Mouse (Mus musculus) cerebellum, postnatal 25 days (tissue): ENCODE measurements around the gene Gm9040.
A peak's percentile ranks its signal among the peaks of the same experiment; 100 is the strongest.
"Not testable (repeated sequence)": the region's sequence is repeated elsewhere in the genome, so short reads cannot be mapped to it uniquely, and the experiment has no call there.

Experiments used
- DNase-seq, 2 experiments: peaks; one replicate each; pipeline ENCODE4 v3.0.0; 2021; ENCODE audit warnings: mixed read lengths in 2 of 2

Gene Gm9040

GRCm38 (mm10) chr10:118326869-118327268, at the start of gene Gm9040:
TSS of gene Gm9040 (minus strand) at chr10:118326969.
- DNase-seq: not testable (repeated sequence)

GRCm38 (mm10) chr10:118370443-118370842, 43.7 kb upstream of the Gm9040 start:
- DNase-seq: peak; percentile 78 to 84

- DNase-seq: no peak
Observed at GRCm38 (mm10) chr10:118369518-118369917, 42.7 kb upstream of the Gm9040 start.

- not testable (repeated sequence) for DNase-seq
Observed at GRCm38 (mm10) chr10:118354005-118354404, 27.2 kb upstream of the Gm9040 start, which contains the start of gene Gm9049. TSS of gene Gm9049 (minus strand) at chr10:118354105.

- not testable (repeated sequence) for DNase-seq
Observed at GRCm38 (mm10) chr10:118348579-118348978, 21.8 kb upstream of the Gm9040 start, which contains the start of gene Gm9048. TSS of gene Gm9048 (minus strand) at chr10:118348679.

- DNase-seq: not testable (repeated sequence)
Observed at GRCm38 (mm10) chr10:118343155-118343554, 16.4 kb upstream of the Gm9040 start, which contains the start of gene Gm9046. TSS of gene Gm9046 (minus strand) at chr10:118343255.

GRCm38 (mm10) chr10:118337731-118338130, 11.0 kb upstream of the Gm9040 start, which contains the start of gene Gm9045:
TSS of gene Gm9045 (minus strand) at chr10:118337831.
- DNase-seq: not testable (repeated sequence)

- DNase-seq: not testable (repeated sequence)
Observed at GRCm38 (mm10) chr10:118332308-118332707, 5.5 kb upstream of the Gm9040 start, which contains the start of gene Gm9044. TSS of gene Gm9044 (minus strand) at chr10:118332408.

- DNase-seq: no peak
Observed at GRCm38 (mm10) chr10:118319024-118319423, 7.7 kb downstream of the Gm9040 start.

- not testable (repeated sequence) for DNase-seq
Observed at GRCm38 (mm10) chr10:118302133-118302532, 24.6 kb downstream of the Gm9040 start.

- no peak for DNase-seq
Observed at GRCm38 (mm10) chr10:118294938-118295337, 31.8 kb downstream of the Gm9040 start, which contains the start of gene Iltifb. TSS of gene Iltifb (minus strand) at chr10:118295038.

- DNase-seq: not testable (repeated sequence)
Observed at GRCm38 (mm10) chr10:118283016-118283415, 43.8 kb downstream of the Gm9040 start.

- DNase-seq: not testable (repeated sequence)
Observed at GRCm38 (mm10) chr10:118282565-118282964, 44.2 kb downstream of the Gm9040 start.

GRCm38 (mm10) chr10:118278069-118278468, 48.7 kb downstream of the Gm9040 start:
- not testable (repeated sequence) for DNase-seq
